In genomic region chr4:43033481-43033880, GRCm38 (mm10) we compare ENCODE assay signal across 24 mouse cellular contexts.
"Had no signal": no experiment of that assay in that cellular context is flagged by ENCODE, and none has a peak within 500 bp of the region (broad histone marks: within the 10 kb centered on the region; RNA-seq: fewer than 3 reads in every experiment).

No protein-coding gene starts in this region.

- H3K4me3 ChIP-seq: heart, embryonic 10.5 days; heart, embryonic 12.5 days; hindbrain, embryonic 12.5 days; hindbrain, embryonic 15.5 days; kidney, embryonic 15.5 days; layer of hippocampus, adult 2 months; left cerebral cortex, adult 2 months; limb, embryonic 10.5 days; limb, embryonic 12.5 days; liver, embryonic 13.5 days had no signal

- H3K9ac ChIP-seq: heart, embryonic 12.5 days; hindbrain, embryonic 12.5 days; hindbrain, embryonic 15.5 days; kidney, embryonic 15.5 days; limb, embryonic 12.5 days; liver, embryonic 13.5 days had no signal

- H3K27me3 ChIP-seq: heart, embryonic 12.5 days; hindbrain, embryonic 12.5 days; hindbrain, embryonic 15.5 days; kidney, embryonic 15.5 days; limb, embryonic 12.5 days; liver, embryonic 13.5 days had no signal

- DNase-seq: gastrocnemius, postnatal 14 days; gastrocnemius, postnatal 36 days; heart, adult 18-20 months; heart, postnatal 10 days; kidney, adult 11 months; kidney, adult 2 months; kidney, adult 9 months; kidney, postnatal 14 days; kidney, postnatal 36 days; liver; liver, embryonic 13.5 days had no signal

- H3K9me3 ChIP-seq: heart, embryonic 10.5 days; heart, embryonic 12.5 days; hindbrain, embryonic 12.5 days; hindbrain, embryonic 15.5 days; kidney, embryonic 15.5 days; limb, embryonic 10.5 days; limb, embryonic 12.5 days; liver, embryonic 13.5 days had no signal

- H3K4me2 ChIP-seq: heart, embryonic 12.5 days; hindbrain, embryonic 12.5 days; hindbrain, embryonic 15.5 days; kidney, embryonic 15.5 days; limb, embryonic 12.5 days; liver, embryonic 11.5 days; liver, embryonic 13.5 days had no signal

- ATAC-seq: hindbrain, postnatal 0 days; intestine, embryonic 16.5 days had no signal

- H3K27ac ChIP-seq: heart, embryonic 10.5 days; hindbrain, embryonic 15.5 days; hindbrain, postnatal 0 days; kidney, embryonic 15.5 days; kidney, postnatal 0 days; layer of hippocampus, adult 2 months; left cerebral cortex, adult 2 months; limb, embryonic 10.5 days; limb, embryonic 12.5 days had no signal
